Mouse (Mus musculus): ENCODE measurements around the gene Rapgef1. TPM values are rescaled to one million over a fixed set of nuclear protein-coding genes. Genes with fewer than 3 reads are reported as not detected.
A peak's percentile ranks its signal among the peaks of the same experiment; 100 is the strongest.

Gene Rapgef1
- polyA plus RNA-seq, 1 experiment, result 132 TPM

DNA sequence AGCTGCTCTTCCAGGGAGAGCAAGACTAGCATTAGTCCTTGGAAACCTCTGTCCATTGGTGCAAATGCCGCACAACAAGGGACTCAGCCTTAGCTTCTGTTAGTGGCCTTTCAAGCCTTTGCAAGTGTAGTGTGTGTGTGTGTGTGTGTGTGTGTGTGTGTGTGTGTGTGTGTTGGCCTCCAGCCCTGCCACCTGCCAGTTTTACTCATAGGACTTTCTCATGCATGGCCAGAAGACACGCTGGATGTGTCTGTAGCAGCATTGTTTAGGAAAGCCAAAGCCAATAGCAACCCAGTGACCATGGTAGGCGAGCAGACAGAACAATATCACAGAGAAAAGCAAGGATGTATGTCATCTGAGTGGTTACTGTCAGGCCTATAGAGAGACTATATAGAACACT, 52.3 kb downstream of the Rapgef1 start:
- no peak for TF ChIP-seq CTCF (IDR thresholded peaks at IDR 0.05; ENCODE audit: borderline replicate concordance, control insufficient read depth, extremely low read depth, insufficient read depth, low read length, poor library complexity)
- TF ChIP-seq POLR2A (IDR thresholded peaks at IDR 0.05; ENCODE audit: control insufficient read depth, extremely low read depth, insufficient read depth, low read length, poor library complexity), result no peak
- Histone ChIP-seq H3K4me1 (replicated peaks; ENCODE audit: control insufficient read depth, insufficient read depth, low read length) (peaks cover 65% of the 10 kb centered on the region), H3K27me3 (ENCODE audit: control insufficient read depth, insufficient read depth, low read length) (no peaks in the 10 kb centered on the region), H3K27ac (ENCODE audit: control insufficient read depth, insufficient read depth, low read length) (no peak overlapping the region), H3K4me3 (ENCODE audit: control insufficient read depth, insufficient read depth, low read length) (no peak overlapping the region), H3K36me3 (ENCODE audit: control insufficient read depth, insufficient read depth, low read length) (no peaks in the 10 kb centered on the region)
- 67% methylated on average over 3 of the region's 3 CpGs for WGBS
- no peak for DNase-seq

GRCm38 (mm10) chr2:29672746-29673536, 53.4 kb downstream of the Rapgef1 start:
- H3K27me3 ChIP-seq (ENCODE audit: control insufficient read depth, insufficient read depth, low read length), result no peaks in the 10 kb centered on the region
- peak; percentile 56 for DNase-seq
- peaks cover 57% of the 10 kb centered on the region for H3K4me1 ChIP-seq (replicated peaks; ENCODE audit: control insufficient read depth, insufficient read depth, low read length)
- WGBS, result 10% methylated on average over 7 of the region's 7 CpGs
- no peaks in the 10 kb centered on the region for H3K36me3 ChIP-seq (ENCODE audit: control insufficient read depth, insufficient read depth, low read length)
- H3K27ac ChIP-seq (ENCODE audit: control insufficient read depth, insufficient read depth, low read length), result peak overlapping the region; percentile 33
- H3K4me3 ChIP-seq (ENCODE audit: control insufficient read depth, insufficient read depth, low read length), result no peak overlapping the region
- no peak for TF ChIP-seq POLR2A (IDR thresholded peaks at IDR 0.05; ENCODE audit: control insufficient read depth, extremely low read depth, insufficient read depth, low read length, poor library complexity)
- TF ChIP-seq CTCF (IDR thresholded peaks at IDR 0.05; ENCODE audit: borderline replicate concordance, control insufficient read depth, extremely low read depth, insufficient read depth, low read length, poor library complexity), result no peak

DNA sequence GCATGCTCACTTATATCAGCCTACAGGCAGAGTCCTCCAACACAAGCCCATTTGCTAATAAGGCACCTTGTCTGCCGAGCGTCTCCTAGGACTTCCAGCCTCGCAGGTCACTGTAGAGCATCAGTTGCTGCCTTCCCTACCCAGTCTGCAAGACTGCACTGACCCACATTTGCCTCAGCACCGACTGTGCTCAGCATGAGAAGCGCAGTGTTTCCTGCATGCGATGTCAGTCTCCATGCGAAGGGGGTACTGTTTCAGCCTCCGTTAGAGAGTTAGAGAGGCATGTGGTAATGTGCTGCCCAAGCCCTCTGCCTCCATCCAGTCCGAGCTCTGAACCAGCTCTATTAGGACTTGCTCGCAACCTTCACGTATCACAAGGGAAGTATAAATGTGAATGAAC, 54.6 kb downstream of the Rapgef1 start:
- no peak for TF ChIP-seq CTCF (IDR thresholded peaks at IDR 0.05; ENCODE audit: borderline replicate concordance, control insufficient read depth, extremely low read depth, insufficient read depth, low read length, poor library complexity)
- no peak for TF ChIP-seq POLR2A (IDR thresholded peaks at IDR 0.05; ENCODE audit: control insufficient read depth, extremely low read depth, insufficient read depth, low read length, poor library complexity)
- Histone ChIP-seq H3K27me3 (ENCODE audit: control insufficient read depth, insufficient read depth, low read length) (no peaks in the 10 kb centered on the region), H3K36me3 (ENCODE audit: control insufficient read depth, insufficient read depth, low read length) (no peaks in the 10 kb centered on the region), H3K4me3 (ENCODE audit: control insufficient read depth, insufficient read depth, low read length) (no peak overlapping the region), H3K4me1 (replicated peaks; ENCODE audit: control insufficient read depth, insufficient read depth, low read length) (peaks cover 54% of the 10 kb centered on the region), H3K27ac (ENCODE audit: control insufficient read depth, insufficient read depth, low read length) (peak overlapping the region; percentile 34; the same call in 1 of the 2 replicates)
- DNase-seq, result no peak
- 87% methylated on average over 11 of the region's 11 CpGs for WGBS

DNA sequence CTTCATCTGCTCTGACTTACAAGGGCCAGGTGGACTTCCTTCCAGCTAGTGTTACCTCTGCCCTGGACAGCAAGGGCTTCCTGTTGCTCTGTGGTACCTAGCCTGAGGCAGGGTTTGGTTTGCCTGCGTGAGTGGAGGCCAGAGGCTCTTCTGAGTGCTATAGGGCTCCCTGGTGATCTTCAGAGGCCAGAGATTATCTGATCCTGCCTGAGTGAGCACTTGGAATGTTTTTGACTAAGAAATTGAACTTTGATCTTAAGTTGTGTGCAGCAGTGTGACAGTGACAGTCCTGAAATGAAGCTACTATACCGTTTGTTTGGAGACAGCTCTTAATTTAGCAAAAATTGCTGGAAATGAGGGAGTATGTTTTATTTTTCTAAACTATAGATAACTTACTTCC, 55.0 kb downstream of the Rapgef1 start:
- Histone ChIP-seq H3K27ac (ENCODE audit: control insufficient read depth, insufficient read depth, low read length) (peak overlapping the region; percentile 34; the same call in 1 of the 2 replicates), H3K27me3 (ENCODE audit: control insufficient read depth, insufficient read depth, low read length) (no peaks in the 10 kb centered on the region), H3K36me3 (ENCODE audit: control insufficient read depth, insufficient read depth, low read length) (no peaks in the 10 kb centered on the region), H3K4me3 (ENCODE audit: control insufficient read depth, insufficient read depth, low read length) (no peak overlapping the region), H3K4me1 (replicated peaks; ENCODE audit: control insufficient read depth, insufficient read depth, low read length) (peaks cover 55% of the 10 kb centered on the region)
- WGBS, result 84% methylated on average over 2 of the region's 2 CpGs
- TF ChIP-seq CTCF (IDR thresholded peaks at IDR 0.05; ENCODE audit: borderline replicate concordance, control insufficient read depth, extremely low read depth, insufficient read depth, low read length, poor library complexity), result no peak
- TF ChIP-seq POLR2A (IDR thresholded peaks at IDR 0.05; ENCODE audit: control insufficient read depth, extremely low read depth, insufficient read depth, low read length, poor library complexity), result no peak
- DNase-seq, result no peak

DNA sequence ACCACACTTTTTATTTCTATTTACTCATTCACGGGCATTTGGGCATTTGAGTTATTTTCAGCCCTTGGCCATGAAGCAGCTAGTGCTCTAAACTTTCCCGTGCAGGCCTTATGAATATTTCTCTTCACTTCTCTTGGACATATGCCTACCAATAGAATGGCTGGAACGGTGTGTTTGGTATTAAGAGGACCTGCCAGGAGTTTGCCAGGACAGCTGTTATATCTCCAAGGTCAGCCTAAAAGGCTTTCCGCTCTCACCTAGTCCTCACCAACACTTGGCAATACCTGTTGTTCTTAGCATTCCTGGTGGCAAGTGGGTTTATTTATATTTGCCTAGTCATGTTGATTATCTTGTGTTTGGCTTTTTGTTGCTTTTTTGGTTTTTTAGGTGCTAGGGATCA, 56.3 kb downstream of the Rapgef1 start:
- TF ChIP-seq CTCF (IDR thresholded peaks at IDR 0.05; ENCODE audit: borderline replicate concordance, control insufficient read depth, extremely low read depth, insufficient read depth, low read length, poor library complexity), result no peak
- TF ChIP-seq POLR2A (IDR thresholded peaks at IDR 0.05; ENCODE audit: control insufficient read depth, extremely low read depth, insufficient read depth, low read length, poor library complexity), result no peak
- peaks cover 49% of the 10 kb centered on the region for H3K4me1 ChIP-seq (replicated peaks; ENCODE audit: control insufficient read depth, insufficient read depth, low read length)
- no peaks in the 10 kb centered on the region for H3K27me3 ChIP-seq (ENCODE audit: control insufficient read depth, insufficient read depth, low read length)
- DNase-seq, result no peak
- H3K27ac ChIP-seq (ENCODE audit: control insufficient read depth, insufficient read depth, low read length), result no peak overlapping the region
- H3K36me3 ChIP-seq (ENCODE audit: control insufficient read depth, insufficient read depth, low read length), result no peaks in the 10 kb centered on the region
- WGBS, result 95% methylated on average over 4 of the region's 4 CpGs
- no peak overlapping the region for H3K4me3 ChIP-seq (ENCODE audit: control insufficient read depth, insufficient read depth, low read length)

- Histone ChIP-seq H3K27ac (ENCODE audit: control insufficient read depth, insufficient read depth, low read length) (no peak overlapping the region), H3K4me3 (ENCODE audit: control insufficient read depth, insufficient read depth, low read length) (no peak overlapping the region), H3K4me1 (replicated peaks; ENCODE audit: control insufficient read depth, insufficient read depth, low read length) (peaks cover 43% of the 10 kb centered on the region), H3K27me3 (ENCODE audit: control insufficient read depth, insufficient read depth, low read length) (no peaks in the 10 kb centered on the region), H3K36me3 (ENCODE audit: control insufficient read depth, insufficient read depth, low read length) (no peaks in the 10 kb centered on the region)
- 67% methylated on average over 6 of the region's 6 CpGs for WGBS
- TF ChIP-seq POLR2A (IDR thresholded peaks at IDR 0.05; ENCODE audit: control insufficient read depth, extremely low read depth, insufficient read depth, low read length, poor library complexity), result no peak
- TF ChIP-seq CTCF (IDR thresholded peaks at IDR 0.05; ENCODE audit: borderline replicate concordance, control insufficient read depth, extremely low read depth, insufficient read depth, low read length, poor library complexity), result no peak
- no peak for DNase-seq
Observed at GRCm38 (mm10) chr2:29676513-29676912, 57.0 kb downstream of the Rapgef1 start.

All from thymus, adult 2 months (tissue).